Mouse (Mus musculus): ENCODE data around the gene Kmt2e. TPM values are rescaled to one million over a fixed set of nuclear protein-coding genes. Genes with fewer than 3 reads are reported as not detected.

Kmt2e gene
- 22.2 and 22.9 TPM in 2 replicates for polyA plus RNA-seq (2012; rRNA removed)

GRCm38 (mm10) chr5:23433720-23434597 is at the start of gene Kmt2e:
Gene Kmt2e (plus strand): TSS chr5:23434441.
- TF ChIP-seq POLR2A (IDR thresholded peaks at IDR 0.05; ENCODE audit: borderline replicate concordance, extremely low read depth, low read depth, low read length) (peak; percentile 71), CTCF (IDR thresholded peaks at IDR 0.05; ENCODE audit: insufficient read depth, low read length) (0 out of 2 replicates have a peak, but pooled peaks have one; percentile 19)
- 1% methylated on average over 85 of the region's 85 CpGs for WGBS
- H3K4me1 ChIP-seq (ENCODE audit: control insufficient read depth, insufficient read depth, low read length) = peaks cover 2% of the 10 kb centered on the region; the same call in 1 of the 2 replicates
- H3K4me3 ChIP-seq (replicated peaks; ENCODE audit: extremely low read depth, low read depth, low read length) = peak within 1 kb of the TSS; percentile 99
- peak; percentile 93 for DNase-seq

DNA sequence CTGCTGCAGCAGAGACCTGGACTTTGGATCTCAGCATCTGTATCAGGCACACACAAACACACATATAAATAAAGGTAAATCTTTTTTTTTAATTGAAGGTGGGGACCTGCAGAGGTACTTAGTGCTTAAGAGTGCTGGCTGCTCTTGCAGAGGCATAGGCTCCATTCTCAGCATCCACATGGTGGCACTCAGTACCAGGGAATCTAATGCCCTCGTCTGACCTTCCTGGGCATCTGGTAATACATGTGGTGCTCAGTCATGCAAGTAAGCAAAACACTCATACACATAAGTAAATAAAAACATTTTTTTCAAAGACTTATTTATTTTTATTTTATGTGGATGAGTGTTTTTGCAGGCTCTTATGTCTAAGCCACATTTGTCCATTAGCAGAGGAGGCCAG is 49.1 kb upstream of the Kmt2e start:
- 34% methylated on average over 1 of the region's 1 CpGs for WGBS
- Histone ChIP-seq H3K4me3 (replicated peaks; ENCODE audit: extremely low read depth, low read depth, low read length) (no peak overlapping the region), H3K4me1 (ENCODE audit: control insufficient read depth, insufficient read depth, low read length) (peaks cover 8% of the 10 kb centered on the region)
- DNase-seq = no peak
- peak; percentile 64 for TF ChIP-seq CTCF (IDR thresholded peaks at IDR 0.05; ENCODE audit: insufficient read depth, low read length)
- TF ChIP-seq POLR2A (IDR thresholded peaks at IDR 0.05; ENCODE audit: borderline replicate concordance, extremely low read depth, low read depth, low read length) = no peak

DNA sequence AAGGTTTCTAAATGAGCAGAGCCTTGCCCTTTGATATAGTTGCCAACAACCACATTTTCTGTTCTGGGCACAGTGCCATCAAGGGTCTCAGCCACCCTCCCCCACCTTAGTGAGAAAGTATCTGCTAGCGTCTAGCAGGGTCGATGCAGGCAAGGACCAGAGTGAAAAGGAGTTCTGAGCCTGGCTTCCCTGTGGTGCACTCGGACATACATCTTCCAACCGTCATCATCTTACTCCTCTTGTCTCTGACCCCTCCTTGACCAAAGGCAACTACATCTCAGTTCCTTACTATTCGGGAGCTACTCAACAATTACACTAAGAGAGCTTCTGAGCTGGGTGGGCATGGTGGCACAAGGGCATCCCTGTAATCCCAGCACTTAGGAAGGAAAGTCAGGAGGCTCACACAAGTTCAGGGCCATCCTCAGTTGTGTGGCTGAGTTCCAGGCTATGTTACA is 48.5 kb upstream of the Kmt2e start:
- Histone ChIP-seq H3K4me3 (replicated peaks; ENCODE audit: extremely low read depth, low read depth, low read length) (no peak overlapping the region), H3K4me1 (ENCODE audit: control insufficient read depth, insufficient read depth, low read length) (peaks cover 8% of the 10 kb centered on the region)
- 47% methylated on average over 5 of the region's 5 CpGs for WGBS
- DNase-seq = no peak
- TF ChIP-seq POLR2A (IDR thresholded peaks at IDR 0.05; ENCODE audit: borderline replicate concordance, extremely low read depth, low read depth, low read length) (no peak), CTCF (IDR thresholded peaks at IDR 0.05; ENCODE audit: insufficient read depth, low read length) (no peak)

- DNase-seq = peak; percentile 77
- H3K4me1 ChIP-seq (ENCODE audit: control insufficient read depth, insufficient read depth, low read length) = peaks cover 8% of the 10 kb centered on the region
- H3K4me3 ChIP-seq (replicated peaks; ENCODE audit: extremely low read depth, low read depth, low read length) = peak overlapping the region; percentile 69
- no peak for TF ChIP-seq CTCF (IDR thresholded peaks at IDR 0.05; ENCODE audit: insufficient read depth, low read length)
- peak; percentile 64; the same call in 1 of the 2 replicates for TF ChIP-seq POLR2A (IDR thresholded peaks at IDR 0.05; ENCODE audit: borderline replicate concordance, extremely low read depth, low read depth, low read length)
- 2% methylated on average over 22 of the region's 22 CpGs for WGBS
Observed at GRCm38 (mm10) chr5:23386562-23387312, 47.5 kb upstream of the Kmt2e start.

DNA sequence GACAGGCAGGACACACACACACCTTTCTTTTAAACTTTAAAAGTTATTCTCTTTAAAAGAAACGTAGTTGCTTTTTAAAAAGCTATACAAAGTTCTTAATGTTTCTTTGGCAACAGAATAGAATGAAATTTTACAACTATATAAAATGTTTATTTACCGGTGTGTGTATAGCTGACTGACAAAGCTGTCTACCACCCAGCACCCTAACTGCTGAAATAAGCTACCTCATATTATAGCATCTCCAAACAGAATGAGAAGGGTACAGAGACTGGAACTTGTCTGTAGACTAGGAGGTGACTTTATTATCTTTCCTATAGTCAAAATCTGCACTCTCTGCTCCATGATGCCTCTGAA is 47.0 kb upstream of the Kmt2e start:
- H3K4me3 ChIP-seq (replicated peaks; ENCODE audit: extremely low read depth, low read depth, low read length) = no peak overlapping the region
- WGBS = 14% methylated on average over 2 of the region's 2 CpGs
- no peak for DNase-seq

DNA sequence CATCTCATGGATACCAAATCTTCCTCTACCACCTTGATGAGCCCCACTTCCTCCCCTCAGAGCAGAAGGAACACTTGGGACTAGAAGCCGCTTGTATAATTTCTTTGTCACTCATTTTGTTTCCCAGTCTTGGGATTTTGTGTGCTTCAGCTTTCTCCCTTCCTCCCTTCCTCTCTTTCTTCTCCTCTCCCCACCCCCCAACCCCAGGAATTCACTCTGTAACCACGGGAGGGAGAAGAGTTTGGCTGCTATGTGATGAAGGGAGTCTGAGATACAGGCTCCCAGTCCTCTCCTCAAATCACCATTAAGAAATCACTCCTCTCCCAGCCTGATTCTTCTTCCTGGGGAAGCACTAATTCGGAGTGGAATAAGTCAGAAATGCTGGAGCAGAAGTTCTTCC is 46.1 kb upstream of the Kmt2e start:
- no peak for TF ChIP-seq CTCF (IDR thresholded peaks at IDR 0.05; ENCODE audit: insufficient read depth, low read length)
- TF ChIP-seq POLR2A (IDR thresholded peaks at IDR 0.05; ENCODE audit: borderline replicate concordance, extremely low read depth, low read depth, low read length) = no peak
- H3K4me1 ChIP-seq (ENCODE audit: control insufficient read depth, insufficient read depth, low read length) = peaks cover 8% of the 10 kb centered on the region
- no peak for DNase-seq
- 31% methylated on average over 3 of the region's 3 CpGs for WGBS
- H3K4me3 ChIP-seq (replicated peaks; ENCODE audit: extremely low read depth, low read depth, low read length) = no peak overlapping the region

More for the DNA sequence above, 47.0 kb upstream of the Kmt2e start:
- no peak for TF ChIP-seq POLR2A (IDR thresholded peaks at IDR 0.05; ENCODE audit: borderline replicate concordance, extremely low read depth, low read depth, low read length)
- TF ChIP-seq CTCF (IDR thresholded peaks at IDR 0.05; ENCODE audit: insufficient read depth, low read length) = no peak
- peaks cover 8% of the 10 kb centered on the region for H3K4me1 ChIP-seq (ENCODE audit: control insufficient read depth, insufficient read depth, low read length)

- no peak overlapping the region for H3K4me3 ChIP-seq (replicated peaks; ENCODE audit: extremely low read depth, low read depth, low read length)
- 84% methylated on average over 7 of the region's 7 CpGs for WGBS
- TF ChIP-seq CTCF (IDR thresholded peaks at IDR 0.05; ENCODE audit: insufficient read depth, low read length) (no peak), POLR2A (IDR thresholded peaks at IDR 0.05; ENCODE audit: borderline replicate concordance, extremely low read depth, low read depth, low read length) (no peak)
- H3K4me1 ChIP-seq (ENCODE audit: control insufficient read depth, insufficient read depth, low read length) = peaks cover 8% of the 10 kb centered on the region
- no peak for DNase-seq
Observed at GRCm38 (mm10) chr5:23389601-23390305, 44.5 kb upstream of the Kmt2e start.

- TF ChIP-seq CTCF (IDR thresholded peaks at IDR 0.05; ENCODE audit: insufficient read depth, low read length) (no peak), POLR2A (IDR thresholded peaks at IDR 0.05; ENCODE audit: borderline replicate concordance, extremely low read depth, low read depth, low read length) (no peak)
- H3K4me3 ChIP-seq (replicated peaks; ENCODE audit: extremely low read depth, low read depth, low read length) = no peak overlapping the region
- H3K4me1 ChIP-seq (ENCODE audit: control insufficient read depth, insufficient read depth, low read length) = peaks cover 10% of the 10 kb centered on the region
- no peak for DNase-seq
- 86% methylated on average over 7 of the region's 7 CpGs for WGBS
Observed at GRCm38 (mm10) chr5:23391714-23392113, 42.5 kb upstream of the Kmt2e start.

- Histone ChIP-seq H3K4me1 (ENCODE audit: control insufficient read depth, insufficient read depth, low read length) (peaks cover 5% of the 10 kb centered on the region), H3K4me3 (replicated peaks; ENCODE audit: extremely low read depth, low read depth, low read length) (no peak overlapping the region)
- 89% methylated on average over 5 of the region's 5 CpGs for WGBS
- no peak for DNase-seq
- TF ChIP-seq CTCF (IDR thresholded peaks at IDR 0.05; ENCODE audit: insufficient read depth, low read length) (no peak), POLR2A (IDR thresholded peaks at IDR 0.05; ENCODE audit: borderline replicate concordance, extremely low read depth, low read depth, low read length) (no peak)
Observed at GRCm38 (mm10) chr5:23393870-23394269, 40.4 kb upstream of the Kmt2e start.

Measured in lung, adult 2 months (tissue).